Mouse (Mus musculus) megakaryocyte, embryonic 14.5 days (primary cell): ENCODE results near the gene Inpp5e. TPM values are rescaled to one million over a fixed set of nuclear protein-coding genes. Genes with fewer than 3 reads are reported as not detected.
"Not testable (repeated sequence)": the region's sequence is repeated elsewhere in the genome, so short reads cannot be mapped to it uniquely, and the experiment has no call there.

Experiments used
- H3K27me3 ChIP-seq: replicated peaks from 2 replicates; pipeline ENCODE3; 2012; ENCODE audit warnings: inconsistent platforms
- H3K36me3 ChIP-seq: replicated peaks from 2 replicates; pipeline ENCODE3; 2012; ENCODE audit warnings: low read length, inconsistent platforms, mixed read lengths
- H3K4me1 ChIP-seq: 2 replicates; pipeline ENCODE4 v1.6.1; 2012; ENCODE audit warnings: inconsistent platforms
- H3K4me3 ChIP-seq: replicated peaks from 2 replicates; pipeline ENCODE3; 2012; ENCODE audit warnings: moderate library complexity, mild to moderate bottlenecking, inconsistent platforms
- H3K9me3 ChIP-seq: 2 replicates; pipeline ENCODE4 v1.6.1; 2012; ENCODE audit warnings: inconsistent platforms
- FLI1 ChIP-seq: IDR thresholded peaks from 2 replicates; pipeline ENCODE4 v1.6.1; 2012; ENCODE audit warnings: low read length, inconsistent platforms, mixed read lengths
- GATA1 ChIP-seq: IDR thresholded peaks from 3 replicates; pipeline ENCODE4 v1.6.1; 2012; ENCODE audit warnings: mixed read lengths, low read length, inconsistent platforms, borderline replicate concordance
- polyA plus RNA-seq: library from polyadenylated mRNA; stranded (reverse); fragments of >175 nt; gene quantifications from 2 replicates; pipeline ENCODE4 v1.2.3, GENCODE M21; 2012; ENCODE audit warnings: low replicate concordance; ENCODE audit not compliant: insufficient read depth

Inpp5e gene
- polyA plus RNA-seq, 1 experiment: 6.3 TPM

- Histone ChIP-seq H3K9me3 (no peaks in the 10 kb centered on the region), H3K27me3 (no peaks in the 10 kb centered on the region), H3K4me3 (no peak overlapping the region), H3K4me1 (peaks cover 26% of the 10 kb centered on the region), H3K36me3 (peaks cover 92% of the 10 kb centered on the region)
- no peak for TF ChIP-seq FLI1
- no peak for TF ChIP-seq GATA1
These were observed 9.4 kb downstream of the Inpp5e start for GRCm38 (mm10) chr2:26399647-26400046.

GRCm38 (mm10) chr2:26398978-26399377 is 10.0 kb downstream of the Inpp5e start:
- H3K27me3 ChIP-seq: no peaks in the 10 kb centered on the region
- no peak for TF ChIP-seq FLI1
- TF ChIP-seq GATA1: no peak
- no peak overlapping the region for H3K4me3 ChIP-seq
- H3K36me3 ChIP-seq: peaks cover 97% of the 10 kb centered on the region
- peaks cover 24% of the 10 kb centered on the region for H3K4me1 ChIP-seq
- no peaks in the 10 kb centered on the region for H3K9me3 ChIP-seq

- TF ChIP-seq GATA1 (no peak), FLI1 (no peak)
- Histone ChIP-seq H3K9me3 (no peaks in the 10 kb centered on the region), H3K27me3 (no peaks in the 10 kb centered on the region), H3K36me3 (peaks cover 78% of the 10 kb centered on the region), H3K4me1 (peaks cover 59% of the 10 kb centered on the region), H3K4me3 (no peak overlapping the region)
These were observed 17.4 kb downstream of the Inpp5e start for GRCm38 (mm10) chr2:26391617-26392016.

- Histone ChIP-seq H3K9me3 (no peaks in the 10 kb centered on the region), H3K4me3 (peak overlapping the region; percentile 7), H3K4me1 (peaks cover 60% of the 10 kb centered on the region), H3K36me3 (peaks cover 78% of the 10 kb centered on the region), H3K27me3 (no peaks in the 10 kb centered on the region)
- TF ChIP-seq FLI1 (no peak), GATA1 (no peak)
These were observed 18.0 kb downstream of the Inpp5e start for GRCm38 (mm10) chr2:26390954-26391353.

GRCm38 (mm10) chr2:26389154-26389690 is 19.8 kb downstream of the Inpp5e start, which contains the start of the genes Entr1 and Pmpca:
Gene Entr1 (minus strand): TSS chr2:26389316.
Gene Pmpca (plus strand): TSS chr2:26389339.
- H3K4me1 ChIP-seq: peaks cover 60% of the 10 kb centered on the region
- H3K9me3 ChIP-seq: no peaks in the 10 kb centered on the region
- peak within 1 kb of the TSS; percentile 94 for H3K4me3 ChIP-seq
- peak; percentile 91 for TF ChIP-seq FLI1
- no peak for TF ChIP-seq GATA1
- H3K27me3 ChIP-seq: no peaks in the 10 kb centered on the region
- peaks cover 78% of the 10 kb centered on the region for H3K36me3 ChIP-seq

GRCm38 (mm10) chr2:26388682-26389153 is 20.3 kb downstream of the Inpp5e start:
- H3K36me3 ChIP-seq: peaks cover 78% of the 10 kb centered on the region
- TF ChIP-seq FLI1 (no peak), GATA1 (no peak)
- no peaks in the 10 kb centered on the region for H3K9me3 ChIP-seq
- H3K4me3 ChIP-seq: peak overlapping the region; percentile 94
- no peaks in the 10 kb centered on the region for H3K27me3 ChIP-seq
- peaks cover 60% of the 10 kb centered on the region for H3K4me1 ChIP-seq

- peak overlapping the region; percentile 84 for H3K4me3 ChIP-seq
- H3K4me1 ChIP-seq: peaks cover 52% of the 10 kb centered on the region
- no peak for TF ChIP-seq FLI1
- no peak for TF ChIP-seq GATA1
- H3K36me3 ChIP-seq: peaks cover 78% of the 10 kb centered on the region
- H3K27me3 ChIP-seq: no peaks in the 10 kb centered on the region
- no peaks in the 10 kb centered on the region for H3K9me3 ChIP-seq
These were observed 21.3 kb downstream of the Inpp5e start for GRCm38 (mm10) chr2:26387713-26388112.

GRCm38 (mm10) chr2:26380871-26381270 is 28.1 kb downstream of the Inpp5e start:
- H3K9me3 ChIP-seq, H3K27me3 ChIP-seq: not testable (repeated sequence)
- H3K4me1 ChIP-seq: peaks cover 20% of the 10 kb centered on the region
- peaks cover 76% of the 10 kb centered on the region for H3K36me3 ChIP-seq
- H3K4me3 ChIP-seq: peak overlapping the region; percentile 99

- Histone ChIP-seq H3K9me3 (no peaks in the 10 kb centered on the region), H3K36me3 (peaks cover 76% of the 10 kb centered on the region), H3K27me3 (no peaks in the 10 kb centered on the region), H3K4me1 (peaks cover 26% of the 10 kb centered on the region), H3K4me3 (peak within 1 kb of the TSS; percentile 99)
- TF ChIP-seq GATA1 (no peak), FLI1 (peak; percentile 46; the same call in 1 of the 2 replicates)
These were observed 28.8 kb downstream of the Inpp5e start, which contains the start of gene Snapc4 for GRCm38 (mm10) chr2:26380131-26380771. Gene Snapc4 (minus strand): TSS chr2:26380653.

- no peak overlapping the region for H3K4me3 ChIP-seq
- peaks cover 15% of the 10 kb centered on the region for H3K4me1 ChIP-seq
- peaks cover 100% of the 10 kb centered on the region for H3K36me3 ChIP-seq
- TF ChIP-seq GATA1: no peak
- TF ChIP-seq FLI1: no peak
- H3K27me3 ChIP-seq: no peaks in the 10 kb centered on the region
- no peaks in the 10 kb centered on the region for H3K9me3 ChIP-seq
These were observed 36.6 kb downstream of the Inpp5e start for GRCm38 (mm10) chr2:26372396-26372795.
